Mouse (Mus musculus): ENCODE data around the gene Dot1l.

- TF ChIP-seq POLR2A (IDR thresholded peaks at IDR 0.05; ENCODE audit: borderline replicate concordance, extremely low read depth, low read depth, low read length) (no peak), CTCF (IDR thresholded peaks at IDR 0.05; ENCODE audit: insufficient read depth, low read length) (no peak)
Measured at GRCm38 (mm10) chr10:80827063-80827869, 72.3 kb downstream of the Dot1l start.

All from lung, adult 2 months (tissue).